Mouse (Mus musculus): ENCODE results near the gene Msx2.
A peak's percentile ranks its signal among the peaks of the same experiment; 100 is the strongest.

Msx2 gene

DNA sequence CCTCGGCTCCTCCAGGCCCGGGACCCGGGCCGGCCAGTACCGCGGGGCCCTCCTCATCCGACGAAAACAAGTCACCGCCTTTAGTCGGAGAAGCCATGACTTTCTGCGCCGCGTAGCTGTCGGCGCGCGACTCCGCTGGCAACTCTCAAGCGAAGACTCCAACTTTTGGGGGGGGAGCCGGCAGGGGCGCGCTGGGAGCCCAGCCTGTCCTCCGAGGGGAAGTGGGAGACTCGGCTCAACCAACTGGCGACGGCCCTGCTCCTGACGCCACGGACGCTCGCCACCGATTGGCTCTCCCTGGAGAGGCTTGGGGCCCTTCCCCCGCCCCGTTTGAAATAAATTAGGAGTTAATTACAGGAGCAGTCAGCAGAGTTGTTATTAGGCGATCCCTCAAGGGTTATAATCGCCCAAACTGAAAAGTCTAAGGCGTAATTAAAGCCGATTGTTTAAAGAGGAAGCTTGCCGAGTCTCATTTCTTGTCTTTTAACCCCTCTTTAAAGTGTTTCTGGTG lies at the start of gene Msx2:
TSS of gene Msx2 (minus strand) at position 461 of the 511 bp plus-strand sequence.
- peak; percentile 66 for DNase-seq (ENCODE audit: low spot score)

DNA sequence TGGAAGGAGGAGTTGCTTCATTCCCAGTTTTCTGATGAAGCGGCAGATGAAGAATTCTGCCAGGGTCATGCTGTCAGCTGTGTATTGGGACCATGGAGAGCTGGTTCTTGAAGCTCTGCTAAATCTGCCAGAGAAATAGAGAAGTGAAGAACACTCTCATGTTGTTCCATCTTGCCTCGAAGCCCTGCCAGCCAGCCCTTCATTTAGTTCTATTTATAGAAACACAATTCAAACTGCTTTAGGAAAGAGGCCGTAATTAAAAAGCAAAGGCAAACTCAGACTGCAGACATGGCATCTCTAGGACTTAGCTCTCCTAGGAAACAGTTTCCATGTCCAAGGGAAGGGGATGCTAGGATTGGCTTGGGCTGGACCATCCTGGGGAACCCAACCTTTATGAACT lies 48.6 kb upstream of the Msx2 start:
- no peak for DNase-seq (ENCODE audit: low spot score)

GRCm38 (mm10) chr13:53520343-53520937 lies 47.6 kb upstream of the Msx2 start:
- DNase-seq (ENCODE audit: low spot score), result no peak

GRCm38 (mm10) chr13:53519727-53520126 lies 46.9 kb upstream of the Msx2 start:
- DNase-seq (ENCODE audit: low spot score), result no peak

DNA sequence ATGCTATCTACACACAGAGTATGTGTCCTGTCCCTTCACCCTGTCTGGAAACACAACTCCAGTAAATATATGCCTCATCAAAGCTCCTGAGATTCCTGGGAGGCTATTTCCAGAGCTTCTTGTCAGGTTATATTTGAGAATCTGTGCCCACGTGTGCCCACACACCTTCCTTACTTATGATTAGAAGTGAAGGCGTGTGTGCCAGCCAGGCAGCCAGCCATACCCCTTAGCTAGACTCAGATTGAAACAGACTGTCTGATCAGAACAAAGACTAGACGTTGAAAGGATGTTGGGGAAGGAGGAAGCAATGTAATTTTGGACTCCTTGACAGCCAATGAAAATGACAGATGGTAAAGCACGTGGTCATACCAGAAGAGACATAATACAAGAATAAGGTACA lies 45.4 kb upstream of the Msx2 start:
- DNase-seq (ENCODE audit: low spot score), result no peak

- DNase-seq (ENCODE audit: low spot score), result no peak
These were observed 41.7 kb upstream of the Msx2 start for GRCm38 (mm10) chr13:53514574-53514973.

DNA sequence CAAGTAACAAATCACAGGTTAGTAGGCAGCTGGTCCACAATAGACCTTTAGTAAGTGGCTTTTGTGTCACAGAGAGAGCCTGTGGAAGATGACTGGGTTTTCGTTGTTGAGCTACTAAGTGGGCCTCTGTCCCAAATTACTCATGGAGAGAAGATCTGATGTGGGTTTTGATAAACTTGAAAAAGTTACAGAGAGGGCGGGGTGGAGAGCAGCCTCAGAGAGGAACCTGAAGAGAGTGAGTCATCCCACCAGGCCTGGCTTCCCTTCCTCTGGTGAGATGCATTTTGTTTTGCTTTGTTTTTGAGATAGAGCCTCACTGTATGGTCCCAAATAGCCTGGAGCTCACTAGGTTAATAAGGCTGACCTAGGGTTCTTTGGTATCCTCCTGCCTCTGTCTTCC lies 38.5 kb upstream of the Msx2 start:
- DNase-seq (ENCODE audit: low spot score), result no peak

- no peak for DNase-seq (ENCODE audit: low spot score)
These were observed 29.5 kb upstream of the Msx2 start for GRCm38 (mm10) chr13:53502406-53502805.

DNA sequence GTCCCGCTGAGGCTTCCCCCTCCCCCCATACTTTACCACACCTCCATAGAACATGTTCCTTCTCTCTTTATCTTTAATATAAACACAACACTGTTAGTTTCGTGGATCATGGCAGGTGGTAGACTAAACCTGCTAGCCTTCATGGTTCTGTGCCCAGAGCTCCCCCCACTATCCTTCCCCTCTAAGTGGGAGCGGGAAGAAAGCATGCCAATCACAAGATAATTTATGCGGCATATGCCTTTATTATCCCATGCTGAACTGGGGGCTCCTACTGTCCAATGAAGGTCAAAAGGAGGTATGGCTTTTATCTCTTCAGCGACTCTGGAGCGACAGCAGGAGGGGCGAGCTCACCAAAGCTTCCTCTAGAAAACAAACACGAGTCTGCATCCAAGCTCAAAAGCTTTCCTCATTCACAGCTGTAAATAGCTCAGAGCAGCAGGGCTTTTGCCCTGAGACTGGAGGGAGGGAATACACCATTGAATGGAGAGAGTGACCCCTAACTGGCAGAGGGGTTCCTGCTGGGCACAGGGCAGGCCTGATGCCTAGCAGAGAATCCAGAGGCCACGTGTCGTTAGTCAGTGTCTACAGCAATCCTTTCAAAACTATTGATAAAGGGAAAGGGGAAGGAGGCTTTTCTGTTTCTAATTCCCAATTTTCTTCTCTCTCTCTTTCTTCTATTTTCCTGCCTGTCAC lies 28.8 kb upstream of the Msx2 start:
- no peak for DNase-seq (ENCODE audit: low spot score)

DNA sequence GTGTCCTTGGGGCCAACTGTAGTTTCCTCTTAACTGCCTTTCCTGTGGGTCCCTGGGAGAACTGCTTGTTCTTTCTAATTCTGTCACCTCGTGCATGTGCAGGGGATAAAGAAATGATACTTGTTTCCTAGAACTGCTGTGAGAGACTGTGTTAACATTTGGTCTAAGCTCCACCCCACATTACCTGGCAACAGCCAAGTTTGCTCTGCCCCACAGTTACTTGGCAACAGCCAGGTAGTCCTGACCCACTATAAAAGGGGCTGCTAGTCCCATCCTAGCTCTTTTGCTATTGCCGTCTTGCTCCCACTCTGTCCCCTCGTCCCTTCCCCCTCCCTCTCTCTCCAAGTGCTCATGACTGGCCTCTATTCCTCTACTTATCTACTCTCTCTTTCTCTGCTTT lies 28.2 kb upstream of the Msx2 start:
- no peak for DNase-seq (ENCODE audit: low spot score)

- DNase-seq (ENCODE audit: low spot score), result no peak
These were observed 13.6 kb upstream of the Msx2 start for GRCm38 (mm10) chr13:53486512-53486911.

- DNase-seq (ENCODE audit: low spot score), result peak; percentile 49
These were observed 2.9 kb upstream of the Msx2 start for GRCm38 (mm10) chr13:53475701-53476188.

- DNase-seq (ENCODE audit: low spot score), result no peak
These were observed 1.6 kb upstream of the Msx2 start for GRCm38 (mm10) chr13:53474491-53474890.

- no peak for DNase-seq (ENCODE audit: low spot score)
These were observed 1.1 kb upstream of the Msx2 start for GRCm38 (mm10) chr13:53473991-53474390.

GRCm38 (mm10) chr13:53473291-53473690 lies 417 bp upstream of the Msx2 start:
- no peak for DNase-seq (ENCODE audit: low spot score)

GRCm38 (mm10) chr13:53471926-53472613 lies 804 bp downstream of the Msx2 start:
- no peak for DNase-seq (ENCODE audit: low spot score)

DNA sequence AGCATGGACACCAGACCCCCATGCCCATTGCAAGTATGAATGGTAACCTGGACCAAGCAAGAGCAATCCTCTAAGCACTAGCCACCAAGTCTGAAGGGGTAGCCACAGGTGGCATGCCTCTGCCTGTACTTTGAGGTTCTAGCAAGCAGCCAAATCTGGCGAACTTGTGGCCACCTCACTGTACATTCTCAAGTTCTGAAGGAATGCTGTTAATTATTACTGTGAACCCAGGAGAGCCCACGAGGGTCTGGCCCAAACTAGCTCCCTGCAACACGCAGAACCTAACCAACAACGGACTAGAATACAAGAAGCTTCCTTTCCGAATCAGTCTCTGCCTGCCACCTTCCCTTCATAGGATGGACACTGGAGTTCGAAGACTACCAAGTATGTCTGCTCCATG lies 1.5 kb downstream of the Msx2 start:
- DNase-seq (ENCODE audit: low spot score), result no peak

DNA sequence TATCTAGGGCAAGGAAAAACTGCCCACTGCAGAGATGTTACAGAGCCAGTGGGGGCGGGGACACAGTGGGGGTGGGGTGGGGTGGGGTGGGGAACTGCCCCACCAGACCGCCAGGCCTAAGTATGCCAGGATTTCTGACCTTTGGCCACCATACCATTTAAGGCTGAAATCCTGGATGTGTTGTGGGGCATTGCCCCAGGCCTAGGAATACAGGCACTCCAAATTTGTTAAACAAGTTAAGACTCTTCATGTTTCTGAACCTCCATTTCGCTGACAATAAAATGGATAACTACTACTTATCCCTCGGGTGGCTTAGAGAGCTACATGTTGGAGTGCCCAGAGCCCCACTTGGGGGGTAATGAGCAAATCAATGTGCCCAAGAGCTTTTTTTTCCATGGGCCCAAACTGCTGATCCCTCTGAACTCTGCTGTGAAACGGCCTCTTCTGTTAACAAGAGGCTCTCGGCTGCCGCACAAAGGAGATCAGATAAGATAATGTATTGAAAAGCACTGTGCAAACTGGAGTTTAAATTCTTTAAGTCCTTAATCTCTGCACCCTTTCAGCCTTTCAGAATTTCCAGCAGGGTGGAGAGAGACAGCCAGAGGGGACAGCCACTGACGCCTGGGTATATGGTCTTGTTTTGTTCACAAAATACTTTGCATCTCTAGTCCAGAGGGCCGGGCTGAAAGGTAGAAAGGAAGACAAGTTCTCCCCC lies 2.3 kb downstream of the Msx2 start:
- no peak for DNase-seq (ENCODE audit: low spot score)

DNA sequence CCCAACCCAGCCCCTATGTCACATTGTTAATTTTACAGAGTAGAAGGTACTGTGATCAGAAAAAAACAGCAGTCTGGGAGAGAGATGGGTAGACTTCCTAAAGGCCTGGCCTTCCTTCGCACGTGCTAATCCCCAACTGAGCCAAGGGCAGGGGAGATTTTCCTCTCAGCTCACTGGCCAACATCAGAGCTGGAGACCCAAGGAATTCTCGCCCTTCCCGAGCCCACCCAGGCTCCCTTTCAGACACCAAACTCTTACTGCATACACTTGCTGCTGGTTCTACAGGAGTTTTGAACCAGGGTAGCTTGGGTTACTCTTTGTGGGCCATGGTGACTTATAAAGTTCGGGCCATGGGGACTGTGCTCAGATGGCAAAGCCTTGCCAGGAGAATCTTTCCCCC lies 3.1 kb downstream of the Msx2 start:
- no peak for DNase-seq (ENCODE audit: low spot score)

GRCm38 (mm10) chr13:53468171-53468570 lies 4.7 kb downstream of the Msx2 start:
- DNase-seq (ENCODE audit: low spot score), result no peak

- no peak for DNase-seq (ENCODE audit: low spot score)
These were observed 6.5 kb downstream of the Msx2 start for GRCm38 (mm10) chr13:53466189-53466866.

Data from testis, postnatal 14 days (tissue).